Mouse (Mus musculus): ENCODE measurements around the gene Fcgrt. TPM values are rescaled to one million over a fixed set of nuclear protein-coding genes. Genes with fewer than 3 reads are reported as not detected.
A peak's percentile ranks its signal among the peaks of the same experiment; 100 is the strongest.

The Fcgrt gene
- total and polyA plus RNA-seq, 2 experiments from 2014 or later: 51.6 to 59.5 TPM

DNA sequence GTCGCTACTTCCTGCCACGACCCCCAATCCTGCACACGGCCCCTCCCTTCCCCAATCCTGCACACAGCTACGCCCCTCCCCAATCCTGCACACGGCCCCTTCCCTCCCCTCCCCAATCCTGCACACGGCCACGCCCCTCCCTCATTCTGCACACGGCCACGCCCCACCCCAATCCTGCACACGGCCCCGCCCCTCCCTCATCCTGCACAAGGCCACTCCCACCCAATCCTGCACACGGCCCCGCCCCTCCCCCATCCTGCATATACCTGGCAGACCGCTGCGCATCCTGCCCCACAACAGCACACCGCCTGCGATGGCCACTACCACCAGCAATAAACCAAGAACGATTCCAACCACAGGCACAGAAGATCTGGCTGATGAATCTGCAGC is 10.1 kb downstream of the Fcgrt start:
- Histone ChIP-seq H3K36me3 (replicated peaks; ENCODE audit: control insufficient read depth, insufficient read depth, low read length) (peaks cover 6% of the 10 kb centered on the region; the same call in 1 of the 2 replicates), H3K4me3 (ENCODE audit: low read depth, low read length) (no peak overlapping the region), H3K27ac (ENCODE audit: low read depth) (no peak overlapping the region), H3K4me2 (ENCODE audit: low read depth, low read length) (no peak overlapping the region), H3K4me1 (ENCODE audit: control insufficient read depth, insufficient read depth) (no peaks in the 10 kb centered on the region; the same call in 1 of the 2 replicates), H3K9ac (replicated peaks; ENCODE audit: low read depth, low read length) (no peak overlapping the region), H3K9me3 (replicated peaks; ENCODE audit: control insufficient read depth, low read length) (no peaks in the 10 kb centered on the region), H3K27me3 (ENCODE audit: control insufficient read depth, insufficient read depth, low read length) (no peaks in the 10 kb centered on the region)
- TF ChIP-seq CTCF (IDR thresholded peaks at IDR 0.05; ENCODE audit: low read depth) (no peak), EP300 (IDR thresholded peaks at IDR 0.05; ENCODE audit: low read depth) (no peak)
- ATAC-seq (ENCODE audit: insufficient read depth, low read depth) (no peak), DNase-seq (ENCODE audit: low spot score) (no peak)
- 44% methylated on average over 17 of the region's 18 CpGs for WGBS

DNA sequence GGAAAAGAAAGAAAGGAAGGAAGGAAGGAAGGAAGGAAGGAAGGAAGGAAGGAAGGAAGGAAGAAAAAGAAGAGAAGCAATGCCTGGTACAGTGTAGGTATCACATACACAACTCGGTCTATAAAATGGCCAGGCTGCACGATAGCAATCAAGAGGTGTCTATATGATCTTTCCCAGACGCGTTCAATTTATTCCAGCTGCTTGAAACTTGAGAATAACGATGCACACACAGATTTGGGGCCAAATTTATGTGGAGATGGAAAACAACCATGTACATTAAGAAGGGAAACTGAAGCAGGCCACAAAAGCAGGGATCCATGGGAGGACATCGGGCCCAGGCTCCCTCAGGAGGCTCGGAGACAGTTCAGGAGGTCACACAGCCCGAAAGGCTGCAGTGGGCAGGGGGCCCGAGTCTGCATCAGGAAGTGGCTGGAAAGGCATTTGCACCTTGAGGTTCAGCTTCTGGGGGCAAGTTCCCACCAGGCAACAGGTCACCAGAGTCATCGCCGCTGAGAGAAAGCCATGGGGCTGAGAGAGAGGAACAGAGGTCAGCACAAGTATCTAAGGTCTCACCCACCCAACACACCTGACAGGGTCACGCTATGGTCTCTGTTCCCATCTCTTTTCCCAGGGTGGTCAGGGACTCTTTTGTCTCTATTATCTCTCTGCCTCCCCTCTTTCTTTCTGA is 10.7 kb downstream of the Fcgrt start:
- Histone ChIP-seq H3K27ac (ENCODE audit: low read depth) (no peak overlapping the region), H3K4me2 (ENCODE audit: low read depth, low read length) (no peak overlapping the region), H3K9me3 (replicated peaks; ENCODE audit: control insufficient read depth, low read length) (no peaks in the 10 kb centered on the region), H3K36me3 (replicated peaks; ENCODE audit: control insufficient read depth, insufficient read depth, low read length) (peaks cover 6% of the 10 kb centered on the region; the same call in 1 of the 2 replicates), H3K9ac (replicated peaks; ENCODE audit: low read depth, low read length) (no peak overlapping the region), H3K27me3 (ENCODE audit: control insufficient read depth, insufficient read depth, low read length) (no peaks in the 10 kb centered on the region), H3K4me1 (ENCODE audit: control insufficient read depth, insufficient read depth) (no peaks in the 10 kb centered on the region; the same call in 1 of the 2 replicates), H3K4me3 (ENCODE audit: low read depth, low read length) (no peak overlapping the region)
- no peak for TF ChIP-seq EP300 (IDR thresholded peaks at IDR 0.05; ENCODE audit: low read depth)
- no peak for TF ChIP-seq CTCF (IDR thresholded peaks at IDR 0.05; ENCODE audit: low read depth)
- DNase-seq (ENCODE audit: low spot score): no peak
- no peak for ATAC-seq (ENCODE audit: insufficient read depth, low read depth)
- 57% methylated on average over 12 of the region's 12 CpGs for WGBS

DNA sequence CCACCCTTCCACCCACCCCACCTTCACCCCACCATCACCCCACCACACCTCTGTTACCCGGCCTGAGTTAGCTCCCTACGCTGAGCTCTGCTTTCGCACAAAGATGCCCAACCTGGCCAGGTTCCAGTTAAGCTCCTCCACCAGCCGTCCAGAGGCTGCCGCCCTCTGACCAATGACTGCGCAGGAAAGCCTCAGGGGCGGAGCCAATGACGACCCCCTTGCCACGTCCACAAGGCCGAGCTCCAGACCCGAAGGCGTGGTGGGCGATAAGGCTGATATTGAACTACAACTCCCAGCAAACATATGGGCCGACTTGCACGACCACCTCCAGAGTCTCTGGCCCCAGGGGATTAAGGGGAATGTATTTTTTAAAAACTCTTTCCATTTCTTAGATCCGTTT is 11.6 kb downstream of the Fcgrt start, which contains the start of gene Rcn3:
Rcn3 (minus strand) TSS at position 174 of the 400 bp plus-strand sequence.
- Histone ChIP-seq H3K4me2 (ENCODE audit: low read depth, low read length) (peak within 1 kb of the TSS; percentile 65), H3K9ac (replicated peaks; ENCODE audit: low read depth, low read length) (peak within 1 kb of the TSS; percentile 58), H3K4me1 (ENCODE audit: control insufficient read depth, insufficient read depth) (no peaks in the 10 kb centered on the region; the same call in 1 of the 2 replicates), H3K9me3 (replicated peaks; ENCODE audit: control insufficient read depth, low read length) (no peaks in the 10 kb centered on the region), H3K27ac (ENCODE audit: low read depth) (peak within 1 kb of the TSS; percentile 83), H3K27me3 (ENCODE audit: control insufficient read depth, insufficient read depth, low read length) (no peaks in the 10 kb centered on the region), H3K4me3 (ENCODE audit: low read depth, low read length) (peak within 1 kb of the TSS; percentile 50), H3K36me3 (replicated peaks; ENCODE audit: control insufficient read depth, insufficient read depth, low read length) (peaks cover under 1% of the 10 kb centered on the region; the same call in 1 of the 2 replicates)
- under 1% methylated on average over 16 of the region's 16 CpGs for WGBS
- ATAC-seq (ENCODE audit: insufficient read depth, low read depth) (peak; percentile 91), DNase-seq (ENCODE audit: low spot score) (peak; percentile 96)
- TF ChIP-seq EP300 (IDR thresholded peaks at IDR 0.05; ENCODE audit: low read depth) (no peak), CTCF (IDR thresholded peaks at IDR 0.05; ENCODE audit: low read depth) (no peak)

DNA sequence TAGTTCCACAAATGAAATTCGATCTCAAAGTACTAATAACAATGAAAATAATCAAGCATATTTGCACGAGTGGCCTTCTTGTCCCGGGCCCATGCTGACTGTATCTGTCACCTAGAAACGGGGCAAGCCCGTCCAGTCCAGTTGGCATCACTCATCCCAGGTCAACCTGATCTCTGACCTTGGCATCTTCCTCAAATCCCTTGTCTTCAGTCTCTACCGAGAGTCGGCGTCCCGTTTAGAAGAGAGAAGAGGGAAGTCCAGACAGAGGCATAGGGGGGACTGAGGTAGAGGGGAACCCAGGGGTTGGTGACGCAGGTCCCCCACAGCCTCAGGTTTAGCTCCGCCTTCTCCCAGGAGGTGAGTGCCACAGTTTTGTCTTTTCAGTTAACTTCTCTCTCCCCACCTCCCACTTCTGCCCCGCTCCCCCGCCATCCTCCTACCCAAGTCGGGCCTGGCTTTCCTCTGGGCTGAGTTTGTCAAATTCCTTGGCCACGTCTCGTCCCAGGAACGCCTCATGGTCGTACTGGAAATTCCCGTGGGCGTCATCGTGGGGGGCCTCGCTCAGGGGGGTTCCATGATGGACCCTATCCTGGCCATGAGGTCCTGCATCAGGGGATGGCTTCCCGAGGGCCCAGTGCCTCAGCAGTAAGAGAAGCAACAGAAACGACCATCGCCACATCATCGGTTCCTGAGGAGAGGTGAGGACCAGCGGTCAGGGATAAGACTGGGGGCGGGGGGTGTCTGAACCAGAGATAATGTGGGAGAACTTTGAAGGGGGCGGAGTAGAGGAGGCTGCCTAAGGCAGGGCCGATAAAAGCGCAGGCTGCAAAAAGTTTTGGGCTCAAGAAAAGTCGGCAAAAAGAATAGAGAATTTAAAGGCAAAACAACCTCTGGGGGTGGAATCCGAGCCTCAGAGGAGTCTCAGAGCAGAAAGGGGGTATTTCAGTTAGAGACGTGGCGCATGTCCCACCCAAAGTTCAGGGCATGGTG is 12.4 kb downstream of the Fcgrt start:
- 17% methylated on average over 35 of the region's 35 CpGs for WGBS
- peak; percentile 38 for DNase-seq (ENCODE audit: low spot score)
- peaks cover 3% of the 10 kb centered on the region; the same call in 1 of the 2 replicates for H3K36me3 ChIP-seq (replicated peaks; ENCODE audit: control insufficient read depth, insufficient read depth, low read length)
- peak overlapping the region; percentile 83 for H3K27ac ChIP-seq (ENCODE audit: low read depth)
- H3K9me3 ChIP-seq (replicated peaks; ENCODE audit: control insufficient read depth, low read length): no peaks in the 10 kb centered on the region
- peak overlapping the region; percentile 65 for H3K4me2 ChIP-seq (ENCODE audit: low read depth, low read length)
- H3K4me3 ChIP-seq (ENCODE audit: low read depth, low read length): peak overlapping the region; percentile 50
- no peaks in the 10 kb centered on the region; the same call in 1 of the 2 replicates for H3K4me1 ChIP-seq (ENCODE audit: control insufficient read depth, insufficient read depth)
- peak; percentile 48 for ATAC-seq (ENCODE audit: insufficient read depth, low read depth)
- H3K9ac ChIP-seq (replicated peaks; ENCODE audit: low read depth, low read length): peak overlapping the region; percentile 58
- TF ChIP-seq EP300 (IDR thresholded peaks at IDR 0.05; ENCODE audit: low read depth): no peak
- TF ChIP-seq CTCF (IDR thresholded peaks at IDR 0.05; ENCODE audit: low read depth): no peak
- H3K27me3 ChIP-seq (ENCODE audit: control insufficient read depth, insufficient read depth, low read length): no peaks in the 10 kb centered on the region

DNA sequence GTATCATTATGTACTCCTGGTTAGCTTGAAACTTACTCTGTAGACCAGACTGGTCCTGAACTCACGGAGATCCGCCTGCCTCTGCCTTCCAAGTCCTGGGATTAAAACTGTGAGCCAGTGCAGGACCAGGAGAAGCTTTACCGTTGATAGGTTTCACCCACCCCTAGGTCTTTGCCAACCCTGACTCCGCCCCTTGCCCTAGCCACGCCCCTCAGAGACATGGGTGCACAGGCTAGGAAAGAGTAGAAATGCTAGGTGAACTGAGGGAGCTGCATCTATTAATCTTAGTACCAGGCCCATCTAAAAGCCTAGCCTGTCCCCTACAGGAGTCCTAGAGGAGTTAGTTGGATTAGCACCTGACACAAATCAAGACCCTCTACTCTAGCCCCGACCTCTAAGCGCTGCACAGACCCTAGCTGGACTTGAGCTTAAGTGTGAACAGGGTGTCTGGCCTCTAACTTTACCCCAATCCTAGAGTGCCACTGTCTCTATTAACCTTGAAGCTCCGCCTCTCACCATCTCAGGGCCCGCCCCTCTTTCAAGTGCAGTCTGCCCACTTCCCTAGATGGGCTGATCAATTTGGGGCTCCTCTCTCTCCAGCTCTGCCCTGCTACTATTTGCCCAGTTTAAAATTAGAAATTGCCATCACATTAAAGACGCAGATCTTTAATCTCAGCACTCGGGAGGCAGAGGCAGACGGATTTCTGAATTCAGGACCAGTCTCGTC is 13.2 kb downstream of the Fcgrt start:
- Histone ChIP-seq H3K27me3 (ENCODE audit: control insufficient read depth, insufficient read depth, low read length) (no peaks in the 10 kb centered on the region), H3K9me3 (replicated peaks; ENCODE audit: control insufficient read depth, low read length) (no peaks in the 10 kb centered on the region), H3K9ac (replicated peaks; ENCODE audit: low read depth, low read length) (peak overlapping the region; percentile 58; the same call in 1 of the 2 replicates), H3K27ac (ENCODE audit: low read depth) (0 out of 2 replicates have a peak overlapping the region, but pooled peaks have one; percentile 83), H3K4me2 (ENCODE audit: low read depth, low read length) (peak overlapping the region; percentile 65), H3K4me1 (ENCODE audit: control insufficient read depth, insufficient read depth) (no peaks in the 10 kb centered on the region; the same call in 1 of the 2 replicates), H3K4me3 (ENCODE audit: low read depth, low read length) (peak overlapping the region; percentile 50; the same call in 1 of the 2 replicates), H3K36me3 (replicated peaks; ENCODE audit: control insufficient read depth, insufficient read depth, low read length) (0 out of 2 replicates have a peak, but pooled peaks cover 10% of the 10 kb centered on the region)
- ATAC-seq (ENCODE audit: insufficient read depth, low read depth): no peak
- DNase-seq (ENCODE audit: low spot score): no peak
- TF ChIP-seq EP300 (IDR thresholded peaks at IDR 0.05; ENCODE audit: low read depth) (no peak), CTCF (IDR thresholded peaks at IDR 0.05; ENCODE audit: low read depth) (no peak)
- 77% methylated on average over 13 of the region's 13 CpGs for WGBS
